Mouse (Mus musculus): Measurements from ENCODE around the gene Slc9a3r1. TPM values are rescaled to one million over a fixed set of nuclear protein-coding genes. Genes with fewer than 3 reads are reported as not detected.

Gene Slc9a3r1
- polyA plus RNA-seq, 1 experiment from 2014 or later = 60.5 TPM

DNA sequence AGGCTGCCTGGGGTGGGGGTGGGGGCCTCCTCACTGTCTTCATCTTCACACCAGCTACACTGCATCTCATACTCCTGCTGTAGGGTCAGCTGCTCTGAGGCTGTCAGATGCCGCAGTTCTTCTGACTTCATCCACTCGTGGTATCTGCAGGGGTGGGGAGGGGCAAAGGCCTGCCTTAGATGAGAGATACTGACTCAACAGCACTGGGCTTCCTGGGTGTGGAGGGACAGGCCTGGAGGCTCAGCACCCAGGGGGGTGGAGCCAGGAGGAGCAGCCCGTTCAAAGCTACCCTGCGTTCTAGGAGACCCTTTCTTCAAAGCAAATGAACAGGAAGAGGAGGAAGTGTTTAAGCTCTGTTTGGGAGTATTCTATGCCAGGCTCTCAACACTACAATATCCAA lies 21.8 kb downstream of the Slc9a3r1 start:
- H3K27ac ChIP-seq = no peak overlapping the region
- ATAC-seq (ENCODE audit: low FRiP score) = no peak
- no peak overlapping the region for H3K9ac ChIP-seq
- H3K36me3 ChIP-seq (replicated peaks; ENCODE audit: control insufficient read depth, insufficient read depth) = peaks cover 11% of the 10 kb centered on the region; the same call in 1 of the 2 replicates
- H3K27me3 ChIP-seq (ENCODE audit: control insufficient read depth, insufficient read depth, low read length) = no peaks in the 10 kb centered on the region
- H3K4me2 ChIP-seq (replicated peaks) = no peak overlapping the region
- H3K4me3 ChIP-seq (replicated peaks; ENCODE audit: low read length) = no peak overlapping the region
- WGBS = 48% methylated on average over 4 of the region's 4 CpGs
- peaks cover 16% of the 10 kb centered on the region for H3K4me1 ChIP-seq (replicated peaks; ENCODE audit: control insufficient read depth, insufficient read depth, low read length)
- H3K9me3 ChIP-seq (ENCODE audit: control insufficient read depth, low read length) = no peaks in the 10 kb centered on the region
- no peak for DNase-seq (ENCODE audit: low spot score)

DNA sequence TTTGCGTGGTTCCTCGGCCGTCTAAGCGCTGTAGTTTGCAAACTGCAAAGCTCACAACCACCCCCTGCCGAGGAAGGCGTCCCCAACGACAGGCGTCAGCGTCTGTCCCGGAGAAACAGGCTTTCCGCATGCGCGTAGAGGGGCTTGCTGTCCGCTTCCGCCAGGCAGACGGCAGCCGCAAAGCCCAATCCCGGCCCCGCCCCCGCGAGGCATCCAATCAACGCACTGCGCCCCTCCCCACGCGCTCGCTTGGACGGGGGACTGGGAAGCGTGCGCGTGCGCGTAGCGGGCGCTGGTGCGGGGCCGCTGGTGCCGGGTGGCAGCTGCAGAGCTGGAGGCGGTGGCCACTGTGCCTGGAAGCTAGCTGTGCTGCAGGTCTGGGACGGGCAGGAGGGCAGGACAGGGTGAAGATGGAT lies 24.1 kb downstream of the Slc9a3r1 start, which contains the start of gene Tmem104:
Gene Tmem104 (plus strand): TSS at position 264 of the 416 bp plus-strand sequence.
- no peaks in the 10 kb centered on the region for H3K27me3 ChIP-seq (ENCODE audit: control insufficient read depth, insufficient read depth, low read length)
- H3K4me1 ChIP-seq (replicated peaks; ENCODE audit: control insufficient read depth, insufficient read depth, low read length) = peaks cover 16% of the 10 kb centered on the region
- WGBS = under 1% methylated on average over 39 of the region's 39 CpGs
- H3K4me2 ChIP-seq (replicated peaks) = peak within 1 kb of the TSS; percentile 54
- DNase-seq (ENCODE audit: low spot score) = peak; percentile 98
- ATAC-seq (ENCODE audit: low FRiP score) = peak; percentile 93
- H3K36me3 ChIP-seq (replicated peaks; ENCODE audit: control insufficient read depth, insufficient read depth) = peaks cover 21% of the 10 kb centered on the region
- peak within 1 kb of the TSS; percentile 61 for H3K4me3 ChIP-seq (replicated peaks; ENCODE audit: low read length)
- peak within 1 kb of the TSS; percentile 76 for H3K27ac ChIP-seq
- H3K9me3 ChIP-seq (ENCODE audit: control insufficient read depth, low read length) = no peaks in the 10 kb centered on the region
- peak within 1 kb of the TSS; percentile 60 for H3K9ac ChIP-seq

DNA sequence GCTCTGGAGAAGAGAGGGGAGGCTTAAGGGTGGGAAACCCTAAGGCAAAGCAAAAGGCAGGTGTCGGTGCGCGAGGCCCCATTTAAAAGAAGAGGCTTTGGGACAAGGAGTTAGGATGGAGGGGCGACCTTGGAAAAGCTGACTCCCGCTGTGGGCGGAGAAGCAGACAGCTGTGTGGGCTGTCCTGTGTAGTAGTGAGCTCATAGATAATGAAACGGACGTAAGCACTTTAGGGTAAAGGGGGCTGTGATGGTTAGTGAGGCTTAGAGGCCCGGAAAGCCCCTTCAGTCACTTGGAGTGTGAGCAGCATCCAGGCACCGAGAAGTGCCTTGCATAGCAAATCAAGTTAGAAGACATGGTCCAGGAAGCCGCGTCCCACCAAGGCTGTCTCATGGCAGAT lies 24.6 kb downstream of the Slc9a3r1 start, which contains the start of gene Nat9:
Gene Nat9 (minus strand): TSS at position 167 of the 400 bp plus-strand sequence.
- Histone ChIP-seq H3K27ac (peak within 1 kb of the TSS; percentile 76), H3K4me3 (replicated peaks; ENCODE audit: low read length) (peak within 1 kb of the TSS; percentile 61), H3K27me3 (ENCODE audit: control insufficient read depth, insufficient read depth, low read length) (no peaks in the 10 kb centered on the region), H3K4me2 (replicated peaks) (peak within 1 kb of the TSS; percentile 54), H3K36me3 (replicated peaks; ENCODE audit: control insufficient read depth, insufficient read depth) (peaks cover 25% of the 10 kb centered on the region), H3K9ac (peak within 1 kb of the TSS; percentile 60), H3K9me3 (ENCODE audit: control insufficient read depth, low read length) (no peaks in the 10 kb centered on the region), H3K4me1 (replicated peaks; ENCODE audit: control insufficient read depth, insufficient read depth, low read length) (peaks cover 16% of the 10 kb centered on the region)
- ATAC-seq (ENCODE audit: low FRiP score) (peak; percentile 18; the same call in 1 of the 2 replicates), DNase-seq (ENCODE audit: low spot score) (no peak)
- WGBS = 10% methylated on average over 12 of the region's 12 CpGs

DNA sequence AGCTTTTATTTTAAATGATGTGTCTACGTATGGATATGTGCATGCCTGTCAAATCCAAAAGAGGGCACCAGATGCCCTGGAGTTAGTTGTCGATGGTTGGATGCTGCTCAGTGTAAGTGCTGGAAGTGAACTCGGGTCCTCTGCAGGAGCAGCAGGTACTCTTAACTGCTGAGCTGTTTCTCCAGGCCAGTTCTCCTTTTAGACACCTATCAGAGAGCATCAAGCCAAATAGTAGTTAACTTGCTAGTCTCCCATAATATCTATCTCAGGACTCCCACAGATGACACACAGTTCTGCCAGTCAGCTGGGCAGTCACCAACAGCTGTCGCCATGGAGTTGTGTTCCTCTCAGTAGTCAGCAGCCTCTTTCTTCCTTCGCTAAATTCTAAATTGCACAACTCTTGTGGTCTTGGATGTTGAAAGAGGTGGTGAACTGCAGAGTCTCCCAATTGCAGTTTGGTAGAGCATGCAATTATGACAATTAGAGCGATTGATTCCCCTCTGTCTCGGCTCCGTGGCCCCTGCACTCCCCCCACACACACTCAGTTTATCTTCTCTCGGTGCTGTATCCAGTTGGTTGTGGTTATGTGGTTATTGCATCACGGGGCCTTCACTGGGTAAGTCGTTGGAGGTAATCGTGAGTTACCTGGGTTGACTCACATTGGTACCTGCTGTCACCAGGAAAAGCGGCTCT lies 25.5 kb downstream of the Slc9a3r1 start:
- Histone ChIP-seq H3K9me3 (ENCODE audit: control insufficient read depth, low read length) (no peaks in the 10 kb centered on the region), H3K4me2 (replicated peaks) (no peak overlapping the region), H3K4me1 (replicated peaks; ENCODE audit: control insufficient read depth, insufficient read depth, low read length) (peaks cover 16% of the 10 kb centered on the region), H3K27me3 (ENCODE audit: control insufficient read depth, insufficient read depth, low read length) (no peaks in the 10 kb centered on the region), H3K4me3 (replicated peaks; ENCODE audit: low read length) (no peak overlapping the region; the same call in 1 of the 2 replicates), H3K27ac (no peak overlapping the region), H3K36me3 (replicated peaks; ENCODE audit: control insufficient read depth, insufficient read depth) (peaks cover 25% of the 10 kb centered on the region), H3K9ac (no peak overlapping the region)
- WGBS = 90% methylated on average over 13 of the region's 13 CpGs
- DNase-seq (ENCODE audit: low spot score) (no peak), ATAC-seq (ENCODE audit: low FRiP score) (no peak)

DNA sequence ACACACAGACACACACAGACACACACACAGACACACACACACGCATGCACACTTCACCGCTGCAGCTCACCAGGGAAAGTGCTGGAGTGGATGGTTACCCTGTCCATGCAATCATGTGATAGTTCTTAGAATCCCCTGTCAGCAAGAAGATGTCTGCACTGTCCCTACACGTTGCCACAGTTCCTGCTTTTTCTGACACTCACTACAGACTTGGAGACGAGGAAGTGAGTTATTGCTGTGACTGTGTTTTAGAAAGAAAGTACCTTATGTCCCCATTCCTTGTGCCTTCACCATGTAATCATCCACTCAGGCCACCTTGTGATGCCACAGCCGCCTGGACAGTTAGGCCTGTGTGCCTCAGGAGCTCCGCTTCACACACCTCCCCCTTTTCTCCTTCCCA lies 26.2 kb downstream of the Slc9a3r1 start:
- Histone ChIP-seq H3K27me3 (ENCODE audit: control insufficient read depth, insufficient read depth, low read length) (no peaks in the 10 kb centered on the region), H3K27ac (no peak overlapping the region), H3K36me3 (replicated peaks; ENCODE audit: control insufficient read depth, insufficient read depth) (peaks cover 25% of the 10 kb centered on the region), H3K4me3 (replicated peaks; ENCODE audit: low read length) (no peak overlapping the region), H3K4me1 (replicated peaks; ENCODE audit: control insufficient read depth, insufficient read depth, low read length) (peaks cover 16% of the 10 kb centered on the region), H3K4me2 (replicated peaks) (no peak overlapping the region), H3K9me3 (ENCODE audit: control insufficient read depth, low read length) (no peaks in the 10 kb centered on the region), H3K9ac (no peak overlapping the region)
- no peak for ATAC-seq (ENCODE audit: low FRiP score)
- DNase-seq (ENCODE audit: low spot score) = no peak
- WGBS = 95% methylated on average over 6 of the region's 6 CpGs

DNA sequence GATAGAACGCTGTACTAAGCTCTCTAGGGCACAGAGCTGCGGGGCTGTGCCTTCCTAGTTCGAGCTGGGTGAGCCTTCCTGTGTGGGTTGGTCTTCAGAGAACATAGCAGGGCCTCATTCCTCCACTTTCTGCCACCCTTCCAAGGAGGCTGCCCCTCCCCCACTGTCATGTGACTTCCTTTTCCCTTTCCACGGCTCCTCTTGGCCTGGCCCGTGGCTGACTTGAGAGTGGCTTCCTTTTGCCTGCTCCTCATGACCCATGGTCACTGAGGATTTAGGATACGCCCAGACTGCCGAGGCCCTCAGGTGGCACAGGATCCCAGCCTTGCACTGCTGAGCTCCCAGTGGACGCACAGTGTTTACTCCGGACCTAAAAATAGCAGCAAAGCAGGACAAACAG lies 29.0 kb downstream of the Slc9a3r1 start:
- H3K27ac ChIP-seq = no peak overlapping the region
- no peak overlapping the region for H3K9ac ChIP-seq
- H3K27me3 ChIP-seq (ENCODE audit: control insufficient read depth, insufficient read depth, low read length) = no peaks in the 10 kb centered on the region
- peaks cover 33% of the 10 kb centered on the region for H3K36me3 ChIP-seq (replicated peaks; ENCODE audit: control insufficient read depth, insufficient read depth)
- ATAC-seq (ENCODE audit: low FRiP score) (no peak), DNase-seq (ENCODE audit: low spot score) (no peak)
- H3K4me1 ChIP-seq (replicated peaks; ENCODE audit: control insufficient read depth, insufficient read depth, low read length) = peaks cover 7% of the 10 kb centered on the region
- WGBS = 74% methylated on average over 9 of the region's 9 CpGs
- no peak overlapping the region for H3K4me2 ChIP-seq (replicated peaks)
- H3K9me3 ChIP-seq (ENCODE audit: control insufficient read depth, low read length) = no peaks in the 10 kb centered on the region
- no peak overlapping the region for H3K4me3 ChIP-seq (replicated peaks; ENCODE audit: low read length)

DNA sequence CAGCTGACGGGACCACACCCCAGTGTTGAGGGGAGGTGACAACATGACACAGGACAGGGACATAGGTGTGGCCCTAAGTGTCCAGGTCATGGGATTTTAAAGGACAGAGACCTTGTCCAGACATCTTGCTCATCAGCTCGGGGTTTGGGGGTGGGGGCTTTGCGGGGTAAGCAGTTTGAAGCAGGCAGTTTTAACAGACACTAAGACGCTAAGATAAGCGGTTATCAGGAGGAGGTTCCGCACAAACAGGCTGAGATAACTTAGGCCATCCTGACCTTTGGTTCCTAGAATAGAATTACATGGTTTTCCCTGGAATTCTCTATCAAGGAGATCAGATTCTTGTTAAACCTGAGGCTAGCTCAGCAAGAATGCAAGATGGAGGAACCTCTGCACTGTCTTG lies 31.6 kb downstream of the Slc9a3r1 start:
- WGBS = 92% methylated on average over 6 of the region's 6 CpGs
- Histone ChIP-seq H3K36me3 (replicated peaks; ENCODE audit: control insufficient read depth, insufficient read depth) (peaks cover 39% of the 10 kb centered on the region), H3K9ac (no peak overlapping the region), H3K4me3 (replicated peaks; ENCODE audit: low read length) (no peak overlapping the region), H3K4me1 (replicated peaks; ENCODE audit: control insufficient read depth, insufficient read depth, low read length) (no peaks in the 10 kb centered on the region), H3K9me3 (ENCODE audit: control insufficient read depth, low read length) (no peaks in the 10 kb centered on the region), H3K27me3 (ENCODE audit: control insufficient read depth, insufficient read depth, low read length) (no peaks in the 10 kb centered on the region), H3K27ac (no peak overlapping the region), H3K4me2 (replicated peaks) (no peak overlapping the region)
- DNase-seq (ENCODE audit: low spot score) (no peak), ATAC-seq (ENCODE audit: low FRiP score) (no peak)

DNA sequence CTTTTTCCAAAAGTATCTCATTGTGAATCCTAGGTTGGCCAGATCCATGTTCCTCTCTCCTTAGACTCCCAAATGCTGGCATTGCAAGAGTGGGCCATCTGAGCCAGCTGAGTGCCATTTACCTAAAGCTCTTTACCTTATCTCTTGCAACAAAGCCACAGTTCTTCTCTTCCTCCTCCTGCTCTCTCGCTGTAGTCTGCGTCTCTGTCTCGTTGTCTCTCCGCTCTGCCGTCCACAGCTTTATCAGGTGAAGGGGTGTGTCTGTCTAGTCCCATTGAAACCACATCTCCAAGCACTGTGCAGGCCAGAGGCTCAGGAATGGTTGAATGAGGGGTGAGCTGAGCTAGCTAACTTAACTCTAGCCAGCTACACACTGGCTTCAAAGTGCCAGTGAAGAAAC lies 32.8 kb downstream of the Slc9a3r1 start:
- H3K9ac ChIP-seq = no peak overlapping the region
- no peak overlapping the region for H3K27ac ChIP-seq
- H3K9me3 ChIP-seq (ENCODE audit: control insufficient read depth, low read length) = no peaks in the 10 kb centered on the region
- ATAC-seq (ENCODE audit: low FRiP score) (no peak), DNase-seq (ENCODE audit: low spot score) (no peak)
- no peak overlapping the region for H3K4me3 ChIP-seq (replicated peaks; ENCODE audit: low read length)
- H3K36me3 ChIP-seq (replicated peaks; ENCODE audit: control insufficient read depth, insufficient read depth) = peaks cover 39% of the 10 kb centered on the region
- H3K4me2 ChIP-seq (replicated peaks) = no peak overlapping the region
- 94% methylated on average over 5 of the region's 5 CpGs for WGBS
- no peaks in the 10 kb centered on the region for H3K27me3 ChIP-seq (ENCODE audit: control insufficient read depth, insufficient read depth, low read length)
- H3K4me1 ChIP-seq (replicated peaks; ENCODE audit: control insufficient read depth, insufficient read depth, low read length) = no peaks in the 10 kb centered on the region

DNA sequence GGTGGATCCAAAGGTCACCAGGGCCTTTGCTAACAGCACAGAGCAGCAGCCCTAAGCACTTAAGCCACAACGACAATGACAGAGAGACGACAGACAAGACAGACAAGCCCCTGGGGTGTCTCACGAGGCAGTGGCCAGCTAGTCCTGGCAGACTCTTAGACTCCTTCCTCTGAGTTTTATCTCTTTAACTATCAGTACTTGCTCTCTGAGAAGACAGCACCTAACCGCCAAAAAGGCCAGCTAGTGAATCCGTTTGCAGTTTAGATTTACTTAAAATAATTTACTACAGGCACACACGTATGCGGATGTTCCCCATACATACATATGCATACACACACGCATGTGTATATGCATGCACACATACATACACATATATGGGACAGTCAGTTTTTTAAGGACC lies 34.4 kb downstream of the Slc9a3r1 start:
- H3K9me3 ChIP-seq (ENCODE audit: control insufficient read depth, low read length) = no peaks in the 10 kb centered on the region
- 80% methylated on average over 8 of the region's 8 CpGs for WGBS
- H3K9ac ChIP-seq = no peak overlapping the region
- H3K4me2 ChIP-seq (replicated peaks) = no peak overlapping the region
- H3K27me3 ChIP-seq (ENCODE audit: control insufficient read depth, insufficient read depth, low read length) = no peaks in the 10 kb centered on the region
- no peaks in the 10 kb centered on the region for H3K4me1 ChIP-seq (replicated peaks; ENCODE audit: control insufficient read depth, insufficient read depth, low read length)
- H3K36me3 ChIP-seq (replicated peaks; ENCODE audit: control insufficient read depth, insufficient read depth) = peaks cover 35% of the 10 kb centered on the region
- H3K27ac ChIP-seq = no peak overlapping the region
- H3K4me3 ChIP-seq (replicated peaks; ENCODE audit: low read length) = no peak overlapping the region
- DNase-seq (ENCODE audit: low spot score) (no peak), ATAC-seq (ENCODE audit: low FRiP score) (no peak)

All from hindbrain, embryonic 14.5 days (tissue).